Mouse (Mus musculus) urinary bladder, postnatal 4 days (tissue): ENCODE results near the gene Gm20867.
"Not testable (repeated sequence)": the region's sequence is repeated elsewhere in the genome, so short reads cannot be mapped to it uniquely, and the experiment has no call there.

Experiments used
- DNase-seq, 2 experiments: peaks; one replicate each; pipeline ENCODE4 v3.0.0; 2021 to 2022; ENCODE audit warnings: low spot score in 2 of 2

Gm20867 gene

GRCm38 (mm10) chrY:77963104-77963503 lies at the start of gene Gm20867:
Gene Gm20867, minus strand, starts transcription at chrY:77963204.
- not testable (repeated sequence) for DNase-seq
